Mouse (Mus musculus) embryonic facial prominence, embryonic 15.5 days (tissue): ENCODE results near the gene Actn4. TPM values are rescaled to one million over a fixed set of nuclear protein-coding genes. Genes with fewer than 3 reads are reported as not detected.
A peak's percentile ranks its signal among the peaks of the same experiment; 100 is the strongest.
"Not testable (repeated sequence)": the region's sequence is repeated elsewhere in the genome, so short reads cannot be mapped to it uniquely, and the experiment has no call there.

Experiments used
- ATAC-seq: fragments of 200-750 bp; cut with Nextera tagmentation; 2 replicates; pipeline ENCODE4 v1.8.0; 2017; ENCODE audit warnings: low read depth, moderate TSS enrichment; ENCODE audit not compliant: insufficient number of reproducible peaks, low FRiP score, low TSS enrichment
- H3K27ac ChIP-seq: fragments of 300-500 bp; sonication (generic); replicated peaks from 2 replicates; pipeline ENCODE4 v1.5.1; 2015; ENCODE audit warnings: mild to moderate bottlenecking, inconsistent platforms
- H3K27me3 ChIP-seq: fragments of 300-500 bp; sonication (generic); 2 replicates; pipeline ENCODE4 v1.6.1; 2015; ENCODE audit warnings: inconsistent platforms
- H3K36me3 ChIP-seq: fragments of 300-500 bp; sonication (generic); 2 replicates; pipeline ENCODE4 v1.6.1; 2015; ENCODE audit warnings: mild to moderate bottlenecking, inconsistent platforms
- H3K4me1 ChIP-seq: fragments of 300-500 bp; sonication (generic); 2 replicates; pipeline ENCODE4 v1.6.1; 2015; ENCODE audit warnings: inconsistent platforms
- H3K4me2 ChIP-seq: fragments of 300-500 bp; sonication (generic); replicated peaks from 2 replicates; pipeline ENCODE4 v1.6.1; 2015; ENCODE audit warnings: mild to moderate bottlenecking, inconsistent platforms
- H3K4me3 ChIP-seq: fragments of 300-500 bp; sonication (generic); replicated peaks from 2 replicates; pipeline ENCODE4 v1.5.1; 2015; ENCODE audit warnings: mild to moderate bottlenecking, inconsistent platforms
- H3K9ac ChIP-seq: fragments of 300-500 bp; sonication (generic); 2 replicates; pipeline ENCODE4 v1.6.1; 2015; ENCODE audit warnings: inconsistent platforms
- H3K9me3 ChIP-seq: fragments of 300-500 bp; sonication (generic); replicated peaks from 2 replicates; pipeline ENCODE4 v1.6.1; 2016; ENCODE audit warnings: inconsistent platforms
- WGBS: fragments of 180-500 bp; shearing (Covaris S2); methylation state at CpG from one replicate; pipeline ENCODE4 v1.1.7; 2015; 5-methylcytosine and 5-hydroxymethylcytosine counted together
- polyA plus RNA-seq: library from polyadenylated mRNA; unstranded; fragments of >200 nt; fragmentation: Nextera tagmentation; extraction: Ambion mirVana; gene quantifications from 2 replicates; pipeline ENCODE4 v1.2.1, GENCODE M21; 2015

Gene Actn4
- polyA plus RNA-seq, 1 experiment from 2014 or later = 321 TPM

DNA sequence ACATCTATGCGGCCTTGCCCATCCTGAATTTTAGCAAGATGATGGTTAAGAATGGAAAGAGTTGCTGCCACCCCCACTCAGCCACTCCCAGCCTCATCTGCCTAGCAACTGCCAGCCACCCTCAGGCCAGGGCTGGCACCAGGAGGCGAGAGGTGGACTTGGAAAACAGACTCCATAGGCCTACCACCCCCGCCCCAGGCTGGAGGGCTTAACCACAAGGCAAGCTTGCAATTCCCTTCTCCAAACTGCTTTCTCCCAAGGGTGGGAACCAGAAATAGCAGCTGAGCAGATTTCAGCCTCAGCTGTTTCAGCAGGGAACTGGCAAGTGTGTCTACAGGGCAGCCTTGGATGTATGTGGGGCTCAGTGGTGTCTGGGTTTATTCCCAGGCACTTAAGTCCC is 59.3 kb downstream of the Actn4 start:
- H3K27ac ChIP-seq = peak overlapping the region; percentile 79
- WGBS = 70% methylated on average over 3 of the region's 3 CpGs

DNA sequence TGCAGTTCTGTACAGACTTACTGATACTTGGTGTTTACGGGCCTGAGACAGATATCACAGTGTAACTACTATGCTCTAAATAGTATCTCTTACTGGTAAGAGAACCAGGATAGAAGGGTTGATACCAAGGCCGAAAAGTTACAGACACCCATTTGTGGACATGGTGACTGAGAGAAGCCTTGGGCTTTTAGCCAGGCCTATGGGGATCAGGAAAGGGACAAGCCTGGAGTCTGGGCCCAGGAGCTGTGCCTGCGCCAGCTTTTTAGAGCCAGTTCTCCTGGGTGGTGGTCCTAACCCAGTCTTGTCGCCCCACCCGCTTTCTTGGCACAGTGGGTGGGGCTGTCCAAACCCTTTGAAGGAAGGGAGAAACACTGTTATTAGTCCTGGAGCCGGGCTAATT is 60.0 kb downstream of the Actn4 start:
- Histone ChIP-seq H3K9me3 (no peaks in the 10 kb centered on the region), H3K36me3 (peaks cover 100% of the 10 kb centered on the region), H3K4me1 (peaks cover 18% of the 10 kb centered on the region), H3K9ac (no peak overlapping the region), H3K27me3 (no peaks in the 10 kb centered on the region), H3K27ac (peak overlapping the region; percentile 79), H3K4me2 (no peak overlapping the region), H3K4me3 (no peak overlapping the region)
- no peak; the same call in 1 of the 2 replicates for ATAC-seq
- WGBS = 83% methylated on average over 6 of the region's 6 CpGs

More for the DNA sequence above, 59.3 kb downstream of the Actn4 start:
- peak; percentile 49; the same call in 1 of the 2 replicates for ATAC-seq
- Histone ChIP-seq H3K9ac (no peak overlapping the region), H3K4me2 (no peak overlapping the region), H3K4me3 (no peak overlapping the region), H3K4me1 (peaks cover 18% of the 10 kb centered on the region), H3K36me3 (peaks cover 100% of the 10 kb centered on the region), H3K9me3 (no peaks in the 10 kb centered on the region), H3K27me3 (no peaks in the 10 kb centered on the region)

DNA sequence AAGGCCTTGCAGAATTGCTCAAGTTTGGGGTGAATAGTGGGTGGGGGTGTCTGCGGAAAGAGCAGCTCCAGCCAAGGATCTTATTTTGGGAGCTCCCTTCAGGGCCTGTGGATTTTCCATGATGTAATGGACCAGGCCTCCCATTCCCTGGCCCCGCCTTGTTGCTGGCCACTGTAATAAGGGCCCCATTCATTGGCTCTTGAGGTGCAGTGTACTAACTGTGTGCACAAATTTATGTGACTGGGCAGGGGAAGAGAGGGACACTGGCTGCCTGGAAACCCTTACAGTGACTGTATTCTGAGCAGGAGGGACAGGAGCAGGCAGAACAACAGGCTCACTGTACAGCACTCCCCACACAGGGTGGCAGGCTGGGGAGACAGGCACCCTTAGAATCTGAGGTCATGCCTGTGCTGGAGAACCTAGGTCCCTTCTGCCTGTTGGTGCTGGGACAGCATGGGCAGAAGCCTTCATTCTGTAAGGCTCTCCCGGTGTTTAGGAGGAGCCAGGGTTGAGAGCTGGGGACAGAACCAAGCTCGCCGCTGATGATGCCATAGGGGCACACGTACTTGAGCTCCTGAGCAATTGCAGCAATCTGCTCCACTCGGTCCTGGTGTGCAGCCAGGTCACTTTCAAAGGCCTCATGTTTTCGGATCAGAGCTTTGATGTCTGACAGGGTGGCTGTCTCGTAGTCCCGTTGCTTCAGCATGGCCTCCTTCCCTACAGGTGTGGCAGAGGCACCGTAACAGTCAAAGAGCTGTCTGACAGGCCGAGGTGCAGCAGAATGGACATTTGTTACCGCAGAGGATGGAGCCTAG is 60.6 kb downstream of the Actn4 start:
- no peak overlapping the region for H3K9ac ChIP-seq
- peaks cover 18% of the 10 kb centered on the region for H3K4me1 ChIP-seq
- ATAC-seq = peak; percentile 35

DNA sequence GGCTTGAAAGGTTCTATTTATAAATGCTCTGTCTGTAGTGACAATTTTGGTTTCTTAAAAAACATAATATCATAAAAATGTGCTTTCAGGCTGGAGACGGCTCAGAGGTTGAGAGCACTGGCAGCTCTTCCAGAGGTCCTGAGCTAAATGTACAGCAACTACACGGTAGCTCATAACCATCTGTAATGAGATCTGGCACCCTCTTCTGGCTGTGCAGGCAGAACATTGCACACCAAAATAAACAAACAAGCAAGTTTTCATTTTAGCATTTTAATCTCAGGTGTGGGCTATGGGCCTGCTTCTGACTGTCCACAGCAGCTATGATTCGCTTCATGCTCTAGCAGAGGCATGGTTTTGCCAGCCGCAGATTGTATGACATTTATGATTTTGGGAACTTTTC is 62.2 kb downstream of the Actn4 start:
- no peak for ATAC-seq
- no peak overlapping the region for H3K27ac ChIP-seq

More for the DNA sequence above, 60.6 kb downstream of the Actn4 start:
- Histone ChIP-seq H3K36me3 (peaks cover 100% of the 10 kb centered on the region), H3K9me3 (no peaks in the 10 kb centered on the region), H3K27ac (peak overlapping the region; percentile 79), H3K27me3 (no peaks in the 10 kb centered on the region), H3K4me2 (no peak overlapping the region), H3K4me3 (no peak overlapping the region)
- 85% methylated on average over 13 of the region's 13 CpGs for WGBS

DNA sequence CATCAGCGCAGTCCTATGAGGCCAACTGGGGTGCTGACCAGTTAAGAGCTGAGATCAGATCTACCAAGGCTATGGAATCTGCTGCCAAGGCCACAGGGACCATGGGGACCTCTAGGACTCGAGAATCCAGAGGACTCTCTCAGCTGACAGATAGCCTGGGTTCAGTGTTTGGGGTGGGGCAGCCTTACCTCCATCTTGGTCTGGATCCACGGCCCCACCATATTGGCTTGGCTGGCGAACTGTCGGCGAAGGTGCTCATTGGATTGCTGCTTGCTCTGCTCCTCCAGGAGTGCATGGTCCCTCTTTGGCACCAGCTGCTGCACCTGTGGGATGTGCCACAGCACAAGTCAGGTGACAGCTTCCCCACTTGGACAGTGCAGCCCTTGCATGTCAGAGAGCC is 64.5 kb downstream of the Actn4 start:
- no peak overlapping the region for H3K9ac ChIP-seq
- H3K4me2 ChIP-seq = no peak overlapping the region
- 88% methylated on average over 6 of the region's 6 CpGs for WGBS
- peaks cover 6% of the 10 kb centered on the region for H3K4me1 ChIP-seq
- H3K27me3 ChIP-seq = no peaks in the 10 kb centered on the region
- no peaks in the 10 kb centered on the region for H3K9me3 ChIP-seq
- H3K36me3 ChIP-seq = peaks cover 98% of the 10 kb centered on the region
- no peak overlapping the region for H3K4me3 ChIP-seq
- H3K27ac ChIP-seq = no peak overlapping the region
- no peak for ATAC-seq

More for the DNA sequence above, 62.2 kb downstream of the Actn4 start:
- no peaks in the 10 kb centered on the region for H3K27me3 ChIP-seq
- no peak overlapping the region for H3K9ac ChIP-seq
- no peak overlapping the region for H3K4me3 ChIP-seq
- peaks cover 18% of the 10 kb centered on the region for H3K4me1 ChIP-seq
- WGBS = 75% methylated on average over 4 of the region's 4 CpGs
- peaks cover 100% of the 10 kb centered on the region for H3K36me3 ChIP-seq
- no peak overlapping the region for H3K4me2 ChIP-seq
- no peaks in the 10 kb centered on the region for H3K9me3 ChIP-seq

DNA sequence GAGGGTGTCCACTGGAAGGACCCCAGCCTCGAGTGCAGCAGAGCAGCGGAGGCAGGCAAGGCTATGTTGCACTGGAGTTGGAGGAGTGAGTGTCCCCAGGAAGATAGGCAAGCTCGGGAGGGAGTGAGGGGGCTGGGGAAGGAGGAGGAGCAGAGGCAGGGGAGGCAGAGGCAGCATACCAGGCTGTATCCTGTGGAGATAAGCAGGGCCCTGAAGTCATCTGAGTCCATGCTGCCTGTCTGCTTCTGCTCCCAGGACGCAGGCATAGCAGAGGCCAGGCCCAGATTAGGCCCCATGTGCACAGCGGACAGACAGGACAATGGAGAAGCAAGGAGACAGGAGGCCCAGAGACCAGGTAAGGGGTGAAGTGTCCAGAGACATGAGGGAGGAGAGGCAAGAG is 67.2 kb downstream of the Actn4 start:
- H3K4me1 ChIP-seq = peaks cover under 1% of the 10 kb centered on the region
- H3K27me3 ChIP-seq = peaks cover 10% of the 10 kb centered on the region; the same call in 1 of the 2 replicates
- ATAC-seq = no peak
- 59% methylated on average over 5 of the region's 5 CpGs for WGBS
- H3K9me3 ChIP-seq = no peaks in the 10 kb centered on the region
- H3K36me3 ChIP-seq = peaks cover 88% of the 10 kb centered on the region
- 0 out of 2 replicates have a peak overlapping the region, but pooled peaks have one; percentile 44 for H3K27ac ChIP-seq
- H3K9ac ChIP-seq = no peak overlapping the region
- no peak overlapping the region for H3K4me2 ChIP-seq
- H3K4me3 ChIP-seq = no peak overlapping the region

DNA sequence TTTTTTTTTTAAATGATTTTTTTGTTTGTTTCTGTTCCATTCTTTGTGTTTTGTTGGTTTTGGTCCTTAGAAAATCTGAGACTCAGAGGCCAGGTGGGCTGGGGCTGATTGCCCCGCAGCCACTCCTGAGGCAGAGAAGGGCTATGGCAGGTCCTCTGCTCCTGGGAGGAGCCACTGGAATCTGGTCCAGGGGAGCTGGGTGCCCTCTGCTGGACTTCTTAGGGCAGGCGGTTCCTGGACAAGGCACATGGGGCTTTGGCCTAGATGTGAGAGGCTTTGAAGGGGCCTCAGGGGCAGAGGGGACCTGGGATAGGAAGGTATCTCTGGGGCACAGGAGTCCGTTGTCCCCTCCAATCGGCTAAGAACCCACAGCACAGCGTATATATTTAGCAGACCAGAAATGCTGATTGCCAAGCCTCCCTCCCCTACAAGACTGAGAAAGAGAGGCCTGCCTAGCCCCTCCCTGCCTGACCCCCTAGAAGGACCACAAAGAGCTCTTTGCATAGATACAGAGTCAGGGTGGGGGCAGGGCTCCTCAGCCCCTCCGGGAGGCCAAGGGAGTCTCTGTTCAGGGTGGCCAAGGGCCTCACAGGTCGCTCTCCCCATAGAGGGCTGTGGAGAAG is 68.4 kb downstream of the Actn4 start:
- Histone ChIP-seq H3K4me1 (peaks cover 13% of the 10 kb centered on the region), H3K27me3 (peaks cover 10% of the 10 kb centered on the region; the same call in 1 of the 2 replicates), H3K4me2 (no peak overlapping the region), H3K36me3 (peaks cover 76% of the 10 kb centered on the region), H3K9ac (no peak overlapping the region), H3K4me3 (no peak overlapping the region), H3K9me3 (no peaks in the 10 kb centered on the region), H3K27ac (no peak overlapping the region; the same call in 1 of the 2 replicates)
- 0 out of 2 replicates have a peak, but pooled peaks have one; percentile 9 for ATAC-seq
- 51% methylated on average over 7 of the region's 7 CpGs for WGBS

DNA sequence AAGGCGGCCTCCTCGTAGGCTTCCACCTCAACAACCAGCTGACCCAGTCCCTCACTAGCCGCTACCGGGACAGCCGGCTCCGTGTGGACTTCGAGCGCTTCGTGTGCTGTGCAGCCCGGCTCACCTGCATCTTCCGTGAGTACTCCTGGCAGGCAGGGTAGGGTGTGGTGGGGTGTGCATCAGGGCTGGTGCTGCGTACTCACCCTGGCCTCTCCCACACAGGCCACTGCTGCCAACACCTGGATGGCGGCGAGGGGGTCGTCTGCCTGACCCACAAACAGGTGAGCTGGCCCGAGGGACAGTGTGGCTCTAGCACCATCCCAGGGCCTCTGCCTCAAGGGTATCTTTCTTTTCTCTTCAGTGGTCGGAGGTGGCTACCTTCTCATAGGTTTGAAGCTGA is 69.5 kb downstream of the Actn4 start:
- Histone ChIP-seq H3K9ac (no peak overlapping the region), H3K4me2 (no peak overlapping the region), H3K4me3 (no peak overlapping the region), H3K27ac (no peak overlapping the region), H3K4me1 (peaks cover 19% of the 10 kb centered on the region), H3K9me3 (no peaks in the 10 kb centered on the region), H3K36me3 (peaks cover 65% of the 10 kb centered on the region), H3K27me3 (peaks cover 17% of the 10 kb centered on the region)
- no peak for ATAC-seq
- 93% methylated on average over 17 of the region's 17 CpGs for WGBS

DNA sequence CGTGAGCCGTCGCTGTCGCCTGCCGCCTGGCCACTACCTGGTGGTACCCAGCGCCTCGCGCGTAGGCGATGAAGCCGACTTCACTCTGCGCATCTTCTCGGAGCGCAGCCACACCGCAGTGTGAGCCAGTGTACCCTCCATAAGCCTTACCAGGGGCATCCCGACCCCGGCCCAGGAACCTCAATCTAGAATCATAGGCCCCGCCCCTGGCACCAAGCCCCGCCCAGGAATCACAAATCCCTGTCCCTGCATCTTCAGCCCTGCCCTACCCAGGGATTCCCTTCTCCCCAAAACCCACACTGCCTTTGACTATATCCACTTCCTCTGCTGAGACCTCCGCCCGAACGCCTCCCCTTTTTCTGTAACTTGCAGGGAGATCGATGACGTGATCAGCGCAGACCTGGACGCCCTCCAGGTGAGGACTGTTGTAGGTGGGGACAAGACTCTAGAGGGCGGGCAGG is 73.4 kb downstream of the Actn4 start:
- H3K4me3 ChIP-seq = peak overlapping the region; percentile 39
- peaks cover 26% of the 10 kb centered on the region for H3K36me3 ChIP-seq
- H3K27ac ChIP-seq = no peak overlapping the region
- 0 out of 2 replicates have a peak, but pooled peaks have one; percentile 8 for ATAC-seq
- H3K9me3 ChIP-seq = no peaks in the 10 kb centered on the region
- H3K27me3 ChIP-seq = peaks cover 21% of the 10 kb centered on the region
- 2% methylated on average over 27 of the region's 27 CpGs for WGBS
- H3K4me1 ChIP-seq = peaks cover 19% of the 10 kb centered on the region
- H3K9ac ChIP-seq = 0 out of 2 replicates have a peak overlapping the region, but pooled peaks have one; percentile 10
- H3K4me2 ChIP-seq = peak overlapping the region; percentile 80

DNA sequence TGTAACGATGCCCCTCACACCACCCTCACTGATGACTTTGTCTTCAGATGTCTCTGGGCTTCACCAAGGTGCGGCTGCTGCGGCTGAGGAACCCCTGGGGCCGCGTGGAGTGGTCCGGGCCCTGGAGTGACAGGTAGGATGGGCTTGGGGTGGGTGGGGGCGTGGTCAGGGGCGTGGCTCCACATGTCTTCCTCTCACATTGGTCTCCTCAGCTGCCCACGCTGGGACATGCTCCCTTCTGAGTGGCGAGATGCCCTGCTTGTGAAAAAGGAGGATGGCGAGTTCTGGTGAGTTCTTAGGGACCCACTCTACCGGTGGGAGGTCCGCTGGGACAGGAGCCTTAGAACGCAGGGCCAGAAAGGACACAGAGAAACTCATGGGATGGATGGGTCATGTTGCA is 75.7 kb downstream of the Actn4 start:
- H3K36me3 ChIP-seq = 0 out of 2 replicates have a peak, but pooled peaks cover 6% of the 10 kb centered on the region
- H3K27me3 ChIP-seq = peaks cover 21% of the 10 kb centered on the region
- 22% methylated on average over 14 of the region's 14 CpGs for WGBS
- H3K4me3 ChIP-seq = no peak overlapping the region
- ATAC-seq = no peak
- H3K4me1 ChIP-seq = peaks cover 19% of the 10 kb centered on the region
- no peak overlapping the region for H3K9ac ChIP-seq
- no peaks in the 10 kb centered on the region for H3K9me3 ChIP-seq
- no peak overlapping the region for H3K27ac ChIP-seq
- no peak overlapping the region for H3K4me2 ChIP-seq

DNA sequence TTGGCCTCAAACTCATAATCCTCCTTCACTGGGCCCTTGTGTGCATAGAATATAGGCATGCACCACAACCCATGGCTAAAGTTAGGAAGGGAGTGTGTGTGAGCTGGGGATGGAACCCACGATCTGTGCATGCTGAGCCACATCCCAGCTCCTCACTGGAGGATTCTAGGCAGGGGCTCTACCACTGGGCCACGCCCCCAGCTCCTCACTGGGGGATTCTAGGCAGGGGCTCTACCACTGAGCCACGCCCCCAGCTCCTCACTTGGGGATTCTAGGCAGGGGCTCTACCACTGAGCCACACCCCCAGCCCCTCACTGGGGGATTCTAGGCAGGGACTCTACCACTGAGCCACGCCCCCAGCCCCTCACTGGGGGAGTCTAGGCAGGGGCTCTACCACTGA is 78.4 kb downstream of the Actn4 start:
- 92% methylated on average over 4 of the region's 4 CpGs for WGBS
- not testable (repeated sequence) for H3K4me2 ChIP-seq, H3K4me3 ChIP-seq, ATAC-seq, H3K27ac ChIP-seq, H3K36me3 ChIP-seq, H3K9ac ChIP-seq, H3K9me3 ChIP-seq
- peaks cover 12% of the 10 kb centered on the region for H3K27me3 ChIP-seq
- peaks cover 13% of the 10 kb centered on the region for H3K4me1 ChIP-seq
